Mouse (Mus musculus) adrenal gland, postnatal 10 days (tissue): Measurements from ENCODE around the gene Per1. TPM values are rescaled to one million over a fixed set of nuclear protein-coding genes. Genes with fewer than 3 reads are reported as not detected.

Experiments
- DNase-seq: peaks from one replicate; pipeline ENCODE4 v3.0.0; 2021; ENCODE audit warnings: mixed read lengths
- long read RNA-seq, 2 experiments: library from polyadenylated mRNA; stranded (forward); transcript quantifications; one replicate each; pipeline ENCODE4 v2.0.0; 2021
- total RNA-seq, 2 experiments: library from RNA; stranded (reverse); gene quantifications; 2 replicates each; pipeline ENCODE4 v1.2.3; 2021

Gene Per1
- 100 to 1,000 TPM in 1 of 2 experiments, 10 to 100 TPM in 1; 63.1 to 157 TPM for total RNA-seq
- long read RNA-seq, experiment 1, partial matches to known transcripts: 27 of 44 reads
- long read RNA-seq, experiment 1, other reads (novel, unspliced or antisense): 17 of 44 reads
- long read RNA-seq, experiment 2, partial matches to known transcripts: 5 of 5 reads
- long read RNA-seq, experiment 2, other reads (novel, unspliced or antisense): 0 of 5 reads

DNA sequence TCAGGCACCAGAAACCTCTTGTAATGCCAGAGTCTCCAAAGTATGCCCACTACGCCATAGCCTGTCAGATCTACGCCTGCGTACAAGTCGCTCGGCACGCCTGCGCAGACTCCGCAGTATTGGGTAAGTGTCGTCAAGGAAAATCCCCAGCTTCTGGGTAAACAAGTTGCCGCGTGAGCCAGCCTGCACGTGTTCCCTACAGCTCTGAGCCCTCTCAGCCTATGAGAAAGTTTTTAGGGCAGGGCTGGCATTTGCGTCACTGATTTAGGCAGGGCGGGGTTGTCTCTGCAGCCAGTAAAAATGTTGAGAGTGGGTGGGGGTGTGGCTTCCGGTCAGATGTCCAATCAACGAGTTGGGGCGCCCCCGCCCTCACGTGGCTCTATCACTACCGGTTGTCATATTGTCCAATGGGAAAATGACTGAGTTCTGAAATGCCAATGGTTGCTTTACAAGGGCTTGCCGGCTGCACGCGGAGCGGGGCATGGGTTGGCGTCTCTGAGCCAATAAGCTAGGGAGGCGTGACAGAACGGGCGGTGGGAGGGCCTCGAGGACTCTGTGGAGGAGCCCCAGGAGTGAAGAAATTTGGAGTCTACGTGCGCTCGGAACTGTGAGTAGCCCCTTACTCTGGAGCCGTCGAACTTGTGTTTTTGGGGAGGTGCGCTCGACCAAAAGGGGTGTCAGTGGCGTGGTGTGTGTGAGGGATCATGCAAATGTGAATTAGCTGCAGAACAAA, at the start of gene Per1:
TSS of gene Per1 (plus strand) at position 521 of the 733 bp plus-strand sequence.
- DNase-seq: peak; percentile 97

DNA sequence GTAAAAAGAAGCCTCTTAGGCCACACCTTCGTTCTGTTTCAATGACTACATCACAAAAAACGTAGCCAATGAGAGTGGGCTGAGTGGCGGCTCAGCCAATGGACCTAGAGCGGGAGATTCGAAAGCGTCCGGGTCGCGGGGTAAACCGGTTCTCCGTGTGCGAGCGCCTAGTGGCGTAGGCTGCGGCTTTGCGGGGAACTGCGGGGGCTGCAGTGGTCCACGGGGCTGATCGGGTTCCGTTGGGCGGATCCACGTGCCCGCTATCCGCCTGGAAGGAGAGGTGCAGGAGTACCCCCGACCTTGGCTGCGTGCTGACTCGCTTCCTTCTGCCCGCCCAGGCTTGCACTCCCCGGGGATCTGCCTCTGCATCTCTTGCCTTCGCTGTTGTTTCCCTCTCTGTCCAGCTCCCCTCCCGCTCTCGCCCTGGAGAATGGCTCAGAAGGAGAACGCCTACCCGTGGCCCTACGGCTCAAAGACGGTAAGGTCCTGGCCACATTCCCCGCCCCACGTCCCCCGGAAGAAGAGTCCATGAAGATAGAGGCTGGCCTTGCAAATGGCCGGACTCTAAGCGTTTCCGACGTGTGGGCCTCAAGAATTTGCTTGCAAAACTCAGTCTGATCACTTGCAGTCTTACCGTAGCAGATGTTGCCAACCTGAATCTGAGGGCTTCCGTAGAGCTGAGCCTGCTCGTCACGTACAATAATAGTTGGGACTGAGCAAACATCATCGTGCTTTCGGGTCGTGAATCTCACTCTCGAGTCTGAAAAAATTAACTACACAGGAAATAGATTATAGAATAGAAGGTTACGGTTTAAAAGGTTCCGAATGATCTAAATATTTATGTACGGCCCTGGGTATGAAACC, 49.3 kb upstream of the Per1 start, which contains the start of gene Aurkb:
TSS of gene Aurkb (plus strand) at position 117 of the 864 bp plus-strand sequence.
- DNase-seq: peak; percentile 89

- no peak for DNase-seq
Observed at GRCm38 (mm10) chr11:69046395-69046774, 48.6 kb upstream of the Per1 start.

DNA sequence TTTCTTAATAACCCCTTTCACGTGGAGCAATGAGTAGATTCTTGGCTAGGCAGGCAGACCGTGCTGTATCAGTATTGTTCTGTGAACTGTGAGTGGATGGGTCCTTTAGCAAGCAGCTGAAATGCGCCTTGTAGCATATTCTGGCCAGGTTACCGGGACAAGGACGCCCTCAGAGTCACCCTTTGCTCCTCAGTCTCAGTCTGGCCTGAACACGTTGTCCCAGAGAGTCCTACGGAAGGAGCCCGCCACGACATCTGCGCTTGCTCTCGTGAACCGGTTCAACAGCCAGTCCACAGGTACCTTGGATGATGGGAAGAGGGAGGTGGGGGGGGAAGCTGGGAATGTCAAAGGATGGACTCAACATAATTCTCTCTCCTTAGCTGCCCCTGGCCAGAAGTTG, 47.4 kb upstream of the Per1 start:
- no peak for DNase-seq

GRCm38 (mm10) chr11:69048151-69048550, 46.9 kb upstream of the Per1 start:
- no peak for DNase-seq

DNA sequence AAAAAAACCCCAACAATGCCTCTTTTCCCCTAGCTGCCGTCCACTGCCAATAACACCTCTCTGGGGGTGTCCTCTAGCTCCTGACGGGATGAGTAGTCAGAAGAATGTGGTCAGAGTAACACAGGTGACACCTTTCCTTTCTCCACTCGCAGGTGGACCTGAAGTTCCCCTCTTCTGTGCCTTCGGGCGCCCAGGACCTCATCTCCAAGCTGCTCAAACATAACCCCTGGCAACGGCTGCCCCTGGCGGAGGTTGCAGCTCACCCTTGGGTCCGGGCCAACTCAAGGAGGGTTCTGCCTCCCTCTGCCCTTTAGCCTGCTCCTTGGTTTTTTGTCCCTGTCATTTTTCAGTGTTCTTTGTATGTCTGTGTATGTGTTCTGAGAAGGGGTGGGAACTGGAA, 44.3 kb upstream of the Per1 start:
- DNase-seq: peak; percentile 42

DNA sequence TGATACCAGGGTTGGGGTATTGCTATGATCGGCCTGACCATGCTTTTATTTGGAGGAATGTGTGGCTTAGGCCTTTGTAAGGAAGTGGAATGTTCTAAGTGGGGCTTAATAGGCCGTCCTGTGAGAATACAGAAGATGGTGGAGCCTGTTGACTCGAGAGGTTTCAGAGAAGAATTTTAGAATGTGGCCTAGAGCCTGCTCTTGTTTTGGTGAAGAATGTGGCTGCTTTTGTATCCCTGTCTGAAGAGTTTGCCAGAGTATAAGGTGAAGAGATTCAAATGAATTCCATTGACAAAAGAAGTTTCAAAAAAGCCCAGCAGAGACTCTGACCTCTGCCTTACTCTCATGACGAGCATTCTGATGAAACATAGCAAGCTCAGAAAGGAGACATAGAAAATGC, 43.2 kb upstream of the Per1 start:
- DNase-seq: no peak

- no peak for DNase-seq
Observed at GRCm38 (mm10) chr11:69052824-69053421, 42.1 kb upstream of the Per1 start.

GRCm38 (mm10) chr11:69053848-69054247, 41.2 kb upstream of the Per1 start:
- no peak for DNase-seq

GRCm38 (mm10) chr11:69058265-69058664, 36.8 kb upstream of the Per1 start:
- no peak for DNase-seq

- DNase-seq: no peak
Observed at GRCm38 (mm10) chr11:69058729-69059356, 36.2 kb upstream of the Per1 start.

GRCm38 (mm10) chr11:69059357-69059974, 35.6 kb upstream of the Per1 start, which contains the start of gene Borcs6:
Gene Borcs6 (plus strand): TSS chr11:69059717.
- peak; percentile 95 for DNase-seq

GRCm38 (mm10) chr11:69059975-69060411, 35.0 kb upstream of the Per1 start:
- peak; percentile 75 for DNase-seq

DNA sequence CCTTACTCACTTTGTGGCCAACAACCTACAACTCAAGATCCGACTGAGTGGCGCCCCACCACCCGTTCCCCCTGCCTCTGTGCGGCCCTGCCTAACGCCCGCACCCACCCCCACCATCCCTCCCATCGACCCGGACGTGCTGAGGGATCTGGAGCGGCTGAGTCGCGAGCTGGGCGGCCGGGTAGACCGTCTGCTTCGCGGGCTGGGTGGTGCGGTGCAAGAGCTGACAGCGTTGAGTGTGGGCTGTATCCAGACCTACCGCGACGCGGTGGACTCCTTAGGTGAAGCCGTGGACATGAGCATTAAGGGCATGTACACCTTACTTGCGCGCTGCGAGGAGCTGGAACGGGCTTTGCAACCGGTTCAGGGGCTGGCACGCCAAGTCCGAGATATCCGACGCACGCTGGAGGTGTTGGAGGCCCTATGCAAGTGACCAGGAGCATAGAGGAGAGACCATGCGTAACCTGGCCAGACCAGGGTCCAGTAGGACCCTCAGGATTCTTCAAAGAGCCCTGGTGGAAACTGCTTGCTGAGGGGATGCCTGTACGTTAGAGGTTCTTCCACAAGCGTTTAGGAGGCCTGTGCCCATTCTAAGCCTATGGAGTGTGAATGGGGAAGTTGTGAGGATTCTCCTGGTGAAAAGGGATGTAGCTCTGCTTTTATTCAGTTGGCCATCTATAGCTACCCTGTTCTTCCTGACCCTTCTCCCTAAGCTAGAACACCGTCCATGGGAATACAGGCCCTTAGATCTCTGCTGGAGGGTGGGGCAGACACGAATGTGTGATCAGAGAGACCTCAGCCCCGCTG, 34.4 kb upstream of the Per1 start:
- peak; percentile 55 for DNase-seq

GRCm38 (mm10) chr11:69061255-69061912, 33.6 kb upstream of the Per1 start:
- DNase-seq: no peak

DNA sequence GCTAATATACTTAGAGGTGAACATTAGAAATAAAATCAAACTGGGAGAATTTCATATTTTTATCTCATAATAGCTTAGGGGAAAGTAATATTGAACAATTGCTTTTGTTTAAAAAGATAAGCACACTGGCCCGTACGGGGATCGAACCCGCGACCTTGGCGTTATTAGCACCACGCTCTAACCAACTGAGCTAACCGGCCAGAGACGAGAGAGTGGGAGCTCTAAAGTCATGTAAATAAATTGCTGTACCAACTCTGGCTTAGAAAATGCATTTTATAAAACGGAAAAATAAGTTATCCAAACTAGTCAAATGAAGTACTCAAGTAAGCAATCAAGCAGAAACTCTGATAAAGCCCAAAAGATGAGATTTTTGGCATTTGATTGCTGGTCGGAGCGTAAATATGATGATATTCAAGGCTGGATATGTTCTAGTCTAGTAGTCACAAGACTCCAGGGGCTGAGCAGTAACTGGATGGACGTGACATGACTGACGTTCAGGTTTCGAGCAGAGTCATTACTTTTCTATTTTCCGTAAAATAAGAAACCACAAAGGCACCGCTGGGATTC, 32.7 kb upstream of the Per1 start:
- DNase-seq: peak; percentile 84

DNA sequence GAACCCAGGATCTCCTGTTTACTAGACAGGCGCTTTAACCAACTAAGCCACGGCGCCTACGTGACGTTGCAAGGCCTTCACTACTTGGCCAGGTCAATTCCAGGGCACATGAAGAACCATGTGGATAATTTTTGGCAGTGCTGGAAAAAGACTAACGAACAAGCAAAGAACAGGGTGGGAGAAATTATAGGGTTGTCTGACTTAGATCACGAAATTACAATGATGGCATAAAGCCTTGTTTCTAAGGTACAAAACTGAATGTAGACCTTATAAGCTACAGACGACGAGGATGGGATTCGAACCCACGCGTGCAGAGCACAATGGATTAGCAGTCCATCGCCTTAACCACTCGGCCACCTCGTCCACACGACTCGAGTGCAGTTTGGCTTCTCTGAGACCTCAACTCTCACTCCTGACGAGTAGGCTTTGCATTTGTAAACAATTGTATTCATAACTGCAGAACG, 32.2 kb upstream of the Per1 start:
- DNase-seq: peak; percentile 97

DNA sequence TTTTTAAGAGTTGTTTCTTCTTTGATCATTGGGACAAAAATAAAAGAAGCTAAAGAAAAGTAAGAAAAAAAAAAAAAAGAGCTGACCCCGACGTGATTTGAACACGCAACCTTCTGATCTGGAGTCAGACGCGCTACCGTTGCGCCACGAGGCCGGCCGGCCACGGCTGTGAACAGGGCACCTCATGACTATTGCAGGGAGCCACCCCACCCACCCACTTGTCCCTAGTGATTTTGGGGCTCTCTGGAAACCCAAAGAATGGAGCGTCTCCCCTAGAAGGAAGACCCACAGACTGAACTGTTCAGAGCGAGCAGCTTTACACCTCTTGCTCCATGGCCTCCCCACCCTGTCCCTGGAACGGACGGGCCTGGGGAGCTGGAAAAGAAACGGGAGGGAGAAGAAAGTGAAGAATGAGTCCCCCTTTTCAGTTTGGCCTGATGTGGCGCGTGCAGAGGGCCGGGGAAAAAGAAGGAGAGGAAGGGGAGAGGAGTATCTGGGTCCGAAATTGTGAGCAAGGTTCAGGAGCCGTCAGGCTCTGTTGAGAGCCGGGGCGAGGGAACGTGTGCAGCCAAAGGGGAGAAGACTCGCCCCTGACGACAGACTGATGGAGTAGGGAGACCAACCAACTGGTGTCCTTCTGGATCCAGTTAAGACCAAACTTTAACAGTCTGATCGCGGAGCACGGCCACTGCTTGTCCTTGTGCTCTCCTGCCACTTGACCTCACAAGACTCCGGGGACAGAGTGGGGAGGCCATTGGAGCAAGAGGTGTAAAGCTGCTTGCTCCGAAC, 31.4 kb upstream of the Per1 start:
- DNase-seq: peak; percentile 97
